Mouse (Mus musculus) hindbrain, embryonic 16.5 days (tissue): ENCODE measurements around the gene Lsmem1. TPM values are rescaled to one million over a fixed set of nuclear protein-coding genes. Genes with fewer than 3 reads are reported as not detected.
A peak's percentile ranks its signal among the peaks of the same experiment; 100 is the strongest.

Experiments
- ATAC-seq: fragments of 200-750 bp; cut with Nextera tagmentation; 2 replicates; pipeline ENCODE4 v1.8.0; 2017; ENCODE audit warnings: moderate TSS enrichment, moderate library complexity
- H3K27ac ChIP-seq: fragments of 300-500 bp; sonication (generic); 2 replicates; pipeline ENCODE4 v1.5.1; 2014; ENCODE audit warnings: low read depth, mild to moderate bottlenecking, control low read depth, low read length, moderate library complexity
- H3K27me3 ChIP-seq: fragments of 300-500 bp; sonication (generic); replicated peaks from 2 replicates; pipeline ENCODE4 v1.6.1; 2014; ENCODE audit warnings: low read length; ENCODE audit not compliant: control insufficient read depth, insufficient read depth
- H3K36me3 ChIP-seq: fragments of 300-500 bp; sonication (generic); 2 replicates; pipeline ENCODE4 v1.6.1; 2014; ENCODE audit warnings: mild to moderate bottlenecking, low read length, moderate library complexity, mixed read lengths; ENCODE audit not compliant: control insufficient read depth, insufficient read depth
- H3K4me1 ChIP-seq: fragments of 300-500 bp; sonication (generic); 2 replicates; pipeline ENCODE4 v1.6.1; 2014; ENCODE audit warnings: low read depth, low read length; ENCODE audit not compliant: control insufficient read depth, insufficient read depth
- H3K4me2 ChIP-seq: fragments of 300-500 bp; sonication (generic); 2 replicates; pipeline ENCODE4 v1.6.1; 2014; ENCODE audit warnings: mild to moderate bottlenecking, low read length, control low read depth, moderate library complexity
- H3K4me3 ChIP-seq: fragments of 300-500 bp; sonication (generic); 2 replicates; pipeline ENCODE4 v1.5.1; 2014; ENCODE audit warnings: mild to moderate bottlenecking, low read length, control low read depth, moderate library complexity
- H3K9ac ChIP-seq: fragments of 300-500 bp; sonication (generic); 2 replicates; pipeline ENCODE4 v1.6.1; 2014; ENCODE audit warnings: low read depth, mild to moderate bottlenecking, control low read depth, low read length, moderate library complexity
- H3K9me3 ChIP-seq: fragments of 300-500 bp; sonication (generic); 2 replicates; pipeline ENCODE4 v1.6.1; 2014; ENCODE audit warnings: mild to moderate bottlenecking, low read length, moderate library complexity; ENCODE audit not compliant: control insufficient read depth
- WGBS: fragments of 180-500 bp; shearing (Covaris S2); extraction: QIAGEN DNeasy Blood & Tissue Kit; methylation state at CpG from one replicate; pipeline ENCODE4 v1.1.7; 2014; 5-methylcytosine and 5-hydroxymethylcytosine counted together
- polyA plus RNA-seq: library from polyadenylated mRNA; unstranded; fragments of >200 nt; fragmentation: Nextera tagmentation; extraction: Ambion mirVana; gene quantifications from 2 replicates; pipeline ENCODE4 v1.2.1, GENCODE M21; 2015

Gene Lsmem1
- polyA plus RNA-seq, 1 experiment from 2014 or later, result not detected

GRCm38 (mm10) chr12:40232231-40232630 lies 32.9 kb upstream of the Lsmem1 start:
- Histone ChIP-seq H3K27ac (no peak overlapping the region), H3K4me1 (no peaks in the 10 kb centered on the region), H3K4me2 (no peak overlapping the region), H3K36me3 (no peaks in the 10 kb centered on the region), H3K9me3 (no peaks in the 10 kb centered on the region), H3K4me3 (no peak overlapping the region), H3K27me3 (no peaks in the 10 kb centered on the region), H3K9ac (no peak overlapping the region)
- WGBS, result 98% methylated on average over 1 of the region's 1 CpGs
- no peak for ATAC-seq

- Histone ChIP-seq H3K36me3 (no peaks in the 10 kb centered on the region), H3K4me2 (no peak overlapping the region), H3K4me3 (no peak overlapping the region), H3K9me3 (no peaks in the 10 kb centered on the region), H3K9ac (no peak overlapping the region), H3K27ac (no peak overlapping the region), H3K4me1 (no peaks in the 10 kb centered on the region), H3K27me3 (no peaks in the 10 kb centered on the region)
- 94% methylated on average over 2 of the region's 2 CpGs for WGBS
- no peak for ATAC-seq
Measured at GRCm38 (mm10) chr12:40231632-40232031, 32.3 kb upstream of the Lsmem1 start.

- no peaks in the 10 kb centered on the region for H3K27me3 ChIP-seq
- H3K4me2 ChIP-seq, result no peak overlapping the region; the same call in 1 of the 2 replicates
- no peak for ATAC-seq
- H3K27ac ChIP-seq, result no peak overlapping the region
- peaks cover 19% of the 10 kb centered on the region for H3K4me1 ChIP-seq
- no peaks in the 10 kb centered on the region for H3K9me3 ChIP-seq
- H3K9ac ChIP-seq, result no peak overlapping the region
- no peak overlapping the region for H3K4me3 ChIP-seq
- WGBS, result 94% methylated on average over 9 of the region's 9 CpGs
- no peaks in the 10 kb centered on the region for H3K36me3 ChIP-seq
Measured at GRCm38 (mm10) chr12:40224171-40224880, 25.0 kb upstream of the Lsmem1 start.

- H3K4me1 ChIP-seq, result peaks cover 19% of the 10 kb centered on the region
- no peaks in the 10 kb centered on the region for H3K27me3 ChIP-seq
- peak overlapping the region; percentile 96 for H3K4me3 ChIP-seq
- H3K4me2 ChIP-seq, result peak overlapping the region; percentile 62
- ATAC-seq, result no peak
- peak overlapping the region; percentile 61 for H3K9ac ChIP-seq
- 49% methylated on average over 10 of the region's 10 CpGs for WGBS
- H3K27ac ChIP-seq, result peak overlapping the region; percentile 99
- no peaks in the 10 kb centered on the region for H3K9me3 ChIP-seq
- no peaks in the 10 kb centered on the region for H3K36me3 ChIP-seq
Measured at GRCm38 (mm10) chr12:40223676-40224075, 24.4 kb upstream of the Lsmem1 start.

- peak overlapping the region; percentile 99 for H3K27ac ChIP-seq
- H3K9ac ChIP-seq, result peak overlapping the region; percentile 98
- H3K4me1 ChIP-seq, result peaks cover 19% of the 10 kb centered on the region
- under 1% methylated on average over 47 of the region's 47 CpGs for WGBS
- no peaks in the 10 kb centered on the region for H3K27me3 ChIP-seq
- peak; percentile 98 for ATAC-seq
- H3K9me3 ChIP-seq, result no peaks in the 10 kb centered on the region
- H3K4me2 ChIP-seq, result peak overlapping the region; percentile 62
- peak overlapping the region; percentile 96 for H3K4me3 ChIP-seq
- no peaks in the 10 kb centered on the region for H3K36me3 ChIP-seq
Measured at GRCm38 (mm10) chr12:40223082-40223619, 23.9 kb upstream of the Lsmem1 start.

- Histone ChIP-seq H3K27ac (peak overlapping the region; percentile 99), H3K36me3 (no peaks in the 10 kb centered on the region), H3K4me2 (peak overlapping the region; percentile 70), H3K9ac (peak overlapping the region; percentile 98), H3K9me3 (no peaks in the 10 kb centered on the region), H3K4me3 (peak overlapping the region; percentile 96), H3K4me1 (peaks cover 19% of the 10 kb centered on the region), H3K27me3 (no peaks in the 10 kb centered on the region)
- WGBS, result under 1% methylated on average over 81 of the region's 81 CpGs
- ATAC-seq, result peak; percentile 94
Measured at GRCm38 (mm10) chr12:40222251-40223081, 23.2 kb upstream of the Lsmem1 start.

- 17% methylated on average over 5 of the region's 5 CpGs for WGBS
- H3K9me3 ChIP-seq, result no peaks in the 10 kb centered on the region
- no peak for ATAC-seq
- H3K36me3 ChIP-seq, result no peaks in the 10 kb centered on the region
- peak overlapping the region; percentile 98 for H3K9ac ChIP-seq
- no peaks in the 10 kb centered on the region for H3K27me3 ChIP-seq
- H3K4me1 ChIP-seq, result peaks cover 19% of the 10 kb centered on the region
- peak overlapping the region; percentile 70 for H3K4me2 ChIP-seq
- peak overlapping the region; percentile 96 for H3K4me3 ChIP-seq
- H3K27ac ChIP-seq, result no peak overlapping the region
Measured at GRCm38 (mm10) chr12:40221611-40222010, 22.3 kb upstream of the Lsmem1 start.

GRCm38 (mm10) chr12:40220896-40221295 lies 21.6 kb upstream of the Lsmem1 start:
- Histone ChIP-seq H3K4me3 (peak overlapping the region; percentile 96), H3K4me1 (peaks cover 19% of the 10 kb centered on the region), H3K9ac (no peak overlapping the region), H3K27me3 (no peaks in the 10 kb centered on the region), H3K9me3 (no peaks in the 10 kb centered on the region), H3K4me2 (peak overlapping the region; percentile 70), H3K36me3 (peaks cover 4% of the 10 kb centered on the region; the same call in 1 of the 2 replicates), H3K27ac (no peak overlapping the region)
- 43% methylated on average over 3 of the region's 3 CpGs for WGBS
- no peak for ATAC-seq
